Mouse (Mus musculus): Measurements from ENCODE around the gene Ube2z.
"Not testable (repeated sequence)": the region's sequence is repeated elsewhere in the genome, so short reads cannot be mapped to it uniquely, and the experiment has no call there.

Ube2z gene

GRCm38 (mm10) chr11:96065215-96065911, at the start of gene Ube2z:
Ube2z (minus strand) TSS chr11:96065388.
- peak; percentile 95 for DNase-seq (ENCODE audit: low spot score)

- DNase-seq (ENCODE audit: low spot score): no peak
These were observed 48.9 kb upstream of the Ube2z start for GRCm38 (mm10) chr11:96114077-96114476.

- no peak for DNase-seq (ENCODE audit: low spot score)
These were observed 46.6 kb upstream of the Ube2z start, which contains the start of gene Calcoco2 for GRCm38 (mm10) chr11:96111751-96112150. Calcoco2 (minus strand) TSS chr11:96111964.

- DNase-seq (ENCODE audit: low spot score): not testable (repeated sequence)
These were observed 45.8 kb upstream of the Ube2z start for GRCm38 (mm10) chr11:96110950-96111349.

- no peak for DNase-seq (ENCODE audit: low spot score)
These were observed 43.2 kb upstream of the Ube2z start for GRCm38 (mm10) chr11:96108376-96108775.

GRCm38 (mm10) chr11:96093361-96093760, 28.2 kb upstream of the Ube2z start:
- no peak for DNase-seq (ENCODE audit: low spot score)

GRCm38 (mm10) chr11:96092674-96093291, 27.6 kb upstream of the Ube2z start:
- DNase-seq (ENCODE audit: low spot score): no peak

- DNase-seq (ENCODE audit: low spot score): no peak
These were observed 25.9 kb upstream of the Ube2z start for GRCm38 (mm10) chr11:96091073-96091472.

- DNase-seq (ENCODE audit: low spot score): no peak
These were observed 22.8 kb upstream of the Ube2z start for GRCm38 (mm10) chr11:96087981-96088380.

- DNase-seq (ENCODE audit: low spot score): no peak
These were observed 17.5 kb upstream of the Ube2z start for GRCm38 (mm10) chr11:96082682-96083081.

- no peak for DNase-seq (ENCODE audit: low spot score)
These were observed 15.5 kb upstream of the Ube2z start for GRCm38 (mm10) chr11:96080736-96081135.

GRCm38 (mm10) chr11:96076221-96077105, 11.3 kb upstream of the Ube2z start:
- DNase-seq (ENCODE audit: low spot score): no peak

GRCm38 (mm10) chr11:96075509-96076220, 10.5 kb upstream of the Ube2z start, which contains the start of gene Atp5g1:
Atp5g1 (minus strand) TSS chr11:96075670.
- peak; percentile 97 for DNase-seq (ENCODE audit: low spot score)

- no peak for DNase-seq (ENCODE audit: low spot score)
These were observed 10.0 kb upstream of the Ube2z start for GRCm38 (mm10) chr11:96075177-96075508.

GRCm38 (mm10) chr11:96074351-96075176, 9.4 kb upstream of the Ube2z start:
- no peak for DNase-seq (ENCODE audit: low spot score)

GRCm38 (mm10) chr11:96073295-96073993, 8.3 kb upstream of the Ube2z start:
- no peak for DNase-seq (ENCODE audit: low spot score)

- DNase-seq (ENCODE audit: low spot score): no peak
These were observed 5.8 kb upstream of the Ube2z start for GRCm38 (mm10) chr11:96071013-96071412.

GRCm38 (mm10) chr11:96070353-96070752, 5.2 kb upstream of the Ube2z start:
- no peak for DNase-seq (ENCODE audit: low spot score)

GRCm38 (mm10) chr11:96068231-96068630, 3.0 kb upstream of the Ube2z start:
- DNase-seq (ENCODE audit: low spot score): no peak

GRCm38 (mm10) chr11:96064521-96065214, 520 bp downstream of the Ube2z start:
- peak; percentile 21 for DNase-seq (ENCODE audit: low spot score)
